Mouse (Mus musculus) small intestine, adult 2 months (tissue): Measurements from ENCODE around the gene Gadd45g. TPM values are rescaled to one million over a fixed set of nuclear protein-coding genes. Genes with fewer than 3 reads are reported as not detected.

Source experiments
- H3K27ac ChIP-seq: fragments of 200-500 bp; 2 replicates; pipeline ENCODE4 v1.5.1; 2012; ENCODE audit warnings: low read depth, low read length, control low read depth, inconsistent platforms; ENCODE audit not compliant: insufficient read depth
- H3K27me3 ChIP-seq: fragments of 200-500 bp; 2 replicates; pipeline ENCODE4 v1.6.1; 2012; ENCODE audit warnings: mild to moderate bottlenecking, moderate library complexity, low read length, inconsistent platforms; ENCODE audit not compliant: control insufficient read depth, insufficient read depth
- H3K36me3 ChIP-seq: fragments of 200-500 bp; 2 replicates; pipeline ENCODE4 v1.6.1; 2012; ENCODE audit warnings: mild to moderate bottlenecking, low read length, control low read depth, inconsistent platforms; ENCODE audit not compliant: control insufficient read depth, insufficient read depth
- H3K4me1 ChIP-seq: fragments of 200-500 bp; 2 replicates; pipeline ENCODE4 v1.6.1; 2012; ENCODE audit warnings: low read length, inconsistent platforms, mixed read lengths; ENCODE audit not compliant: control insufficient read depth, insufficient read depth, insufficient read length
- H3K4me3 ChIP-seq: fragments of 200-500 bp; 2 replicates; pipeline ENCODE4 v1.5.1; 2012; ENCODE audit warnings: low read depth, mild to moderate bottlenecking, control low read depth, inconsistent platforms, low read length, moderate library complexity
- CTCF ChIP-seq: fragments of 200-500 bp; IDR thresholded peaks from 2 replicates; pipeline ENCODE4 v1.5.1; 2012; ENCODE audit warnings: low read depth, mild to moderate bottlenecking, control low read depth, inconsistent platforms, low read length, moderate library complexity, mixed read lengths; ENCODE audit not compliant: insufficient replicate concordance, insufficient read length; ENCODE audit errors: extremely low read depth
- POLR2A ChIP-seq: fragments of 200-500 bp; IDR thresholded peaks from 2 replicates; pipeline ENCODE4 v1.6.1; 2012; ENCODE audit warnings: low read depth, mild to moderate bottlenecking, control low read depth, inconsistent platforms, low read length, moderate library complexity
- WGBS: fragments of 180-500 bp; shearing (Covaris S2); methylation state at CpG from one replicate; pipeline ENCODE4 v1.1.7; 2018; 5-methylcytosine and 5-hydroxymethylcytosine counted together
- polyA plus RNA-seq: library from polyadenylated mRNA; depleted of rRNA; stranded (reverse); fragments of >200 nt; gene quantifications from 2 replicates; pipeline ENCODE4 v1.2.3, GENCODE M21; 2012

The Gadd45g gene
- polyA plus RNA-seq, 1 experiment: 42.2 TPM

- TF ChIP-seq POLR2A (no peak), CTCF (no peak)
- WGBS: 50% methylated on average over 10 of the region's 10 CpGs
- H3K27ac ChIP-seq: no peak overlapping the region
- H3K4me1 ChIP-seq: no peaks in the 10 kb centered on the region; the same call in 1 of the 2 replicates
- H3K36me3 ChIP-seq: no peaks in the 10 kb centered on the region
- H3K4me3 ChIP-seq: no peak overlapping the region
- no peaks in the 10 kb centered on the region for H3K27me3 ChIP-seq
These were observed 32.6 kb upstream of the Gadd45g start for GRCm38 (mm10) chr13:51813621-51814615.

- Histone ChIP-seq H3K36me3 (no peaks in the 10 kb centered on the region), H3K4me3 (no peak overlapping the region), H3K4me1 (no peaks in the 10 kb centered on the region; the same call in 1 of the 2 replicates), H3K27ac (no peak overlapping the region), H3K27me3 (no peaks in the 10 kb centered on the region)
- 89% methylated on average over 6 of the region's 6 CpGs for WGBS
- no peak for TF ChIP-seq POLR2A
- TF ChIP-seq CTCF: no peak
These were observed 31.8 kb upstream of the Gadd45g start for GRCm38 (mm10) chr13:51814646-51815045.

GRCm38 (mm10) chr13:51815865-51816504, 30.5 kb upstream of the Gadd45g start:
- Histone ChIP-seq H3K36me3 (no peaks in the 10 kb centered on the region), H3K27me3 (no peaks in the 10 kb centered on the region), H3K27ac (no peak overlapping the region), H3K4me1 (no peaks in the 10 kb centered on the region; the same call in 1 of the 2 replicates), H3K4me3 (no peak overlapping the region)
- TF ChIP-seq POLR2A (no peak), CTCF (no peak)
- WGBS: 41% methylated on average over 9 of the region's 9 CpGs

GRCm38 (mm10) chr13:51816559-51817041, 29.9 kb upstream of the Gadd45g start:
- Histone ChIP-seq H3K4me1 (no peaks in the 10 kb centered on the region; the same call in 1 of the 2 replicates), H3K4me3 (no peak overlapping the region), H3K27me3 (no peaks in the 10 kb centered on the region), H3K36me3 (no peaks in the 10 kb centered on the region), H3K27ac (no peak overlapping the region)
- WGBS: 75% methylated on average over 5 of the region's 5 CpGs
- no peak for TF ChIP-seq CTCF
- TF ChIP-seq POLR2A: no peak

GRCm38 (mm10) chr13:51818170-51818943, 28.1 kb upstream of the Gadd45g start:
- H3K27me3 ChIP-seq: no peaks in the 10 kb centered on the region
- no peaks in the 10 kb centered on the region for H3K36me3 ChIP-seq
- 43% methylated on average over 6 of the region's 6 CpGs for WGBS
- H3K27ac ChIP-seq: no peak overlapping the region
- no peak for TF ChIP-seq CTCF
- no peaks in the 10 kb centered on the region; the same call in 1 of the 2 replicates for H3K4me1 ChIP-seq
- H3K4me3 ChIP-seq: no peak overlapping the region

GRCm38 (mm10) chr13:51818944-51819326, 27.5 kb upstream of the Gadd45g start:
- Histone ChIP-seq H3K27me3 (no peaks in the 10 kb centered on the region), H3K4me1 (no peaks in the 10 kb centered on the region; the same call in 1 of the 2 replicates), H3K27ac (no peak overlapping the region), H3K36me3 (no peaks in the 10 kb centered on the region), H3K4me3 (no peak overlapping the region)
- TF ChIP-seq CTCF (no peak), POLR2A (no peak)
- 61% methylated on average over 3 of the region's 3 CpGs for WGBS
